Comparison of ENCODE assay signal across 24 mouse cellular contexts in the genomic region with DNA sequence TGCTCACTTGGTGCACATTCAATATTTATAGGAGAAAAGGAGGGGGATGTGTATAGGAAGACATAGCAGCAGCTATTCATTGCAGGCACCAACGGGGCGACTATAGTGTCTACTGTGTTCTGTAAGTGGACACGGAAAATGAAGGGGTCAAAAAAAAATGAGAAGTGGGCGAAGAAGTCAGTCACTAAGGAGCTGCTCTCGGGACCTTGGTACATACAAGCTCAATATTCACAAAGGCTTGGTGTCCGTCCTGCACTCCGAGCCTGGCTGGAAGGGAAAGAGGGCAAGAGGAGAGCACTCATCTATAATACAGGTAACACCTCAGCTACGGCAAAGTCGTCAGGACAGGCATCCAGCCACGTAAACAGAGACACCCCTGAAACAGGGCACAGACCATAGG. TPM values are rescaled to one million over a fixed set of nuclear protein-coding genes. Genes with fewer than 3 reads are reported as not detected.
DNase-seq lines count a peak whose midpoint lies in the region; ATAC-seq lines count a peak whose summit lies in the region.
"Had no signal": no experiment of that assay in that cellular context is flagged by ENCODE, and none has a peak within 500 bp of the region (broad histone marks: within the 10 kb centered on the region; RNA-seq: fewer than 3 reads in every experiment).

No protein-coding gene starts in this region.

- H3K4me1 ChIP-seq in heart, embryonic 10.5 days = peaks cover 62% of the 10 kb centered on the region
- H3K4me1 ChIP-seq in midbrain, embryonic 11.5 days (ENCODE audit: control insufficient read depth, insufficient read depth, low read length) = no peaks in the 10 kb centered on the region
- H3K4me1 ChIP-seq in midbrain, embryonic 16.5 days (ENCODE audit: control insufficient read depth, insufficient read depth, low read length) = peaks cover 3% of the 10 kb centered on the region; the same call in 1 of the 2 replicates

- H3K9me3 ChIP-seq in heart, embryonic 10.5 days = no peaks in the 10 kb centered on the region
- no peaks in the 10 kb centered on the region for H3K9me3 ChIP-seq in midbrain, embryonic 11.5 days (ENCODE audit: control insufficient read depth, low read length)
- H3K9me3 ChIP-seq in midbrain, embryonic 16.5 days (replicated peaks; ENCODE audit: control insufficient read depth, low read length, poor library complexity, severe bottlenecking) = no peaks in the 10 kb centered on the region
- H3K9me3 ChIP-seq: embryonic facial prominence, embryonic 13.5 days; forebrain, embryonic 12.5 days; forebrain, embryonic 15.5 days; hindbrain, embryonic 10.5 days; hindbrain, embryonic 13.5 days; intestine, embryonic 15.5 days had no signal

- WGBS in heart, embryonic 10.5 days = 91% methylated on average over 10 of the region's 10 CpGs
- 91% methylated on average over 10 of the region's 10 CpGs for WGBS in midbrain, embryonic 11.5 days
- 94% methylated on average over 10 of the region's 10 CpGs for WGBS in midbrain, embryonic 16.5 days

- no peaks in the 10 kb centered on the region for H3K27me3 ChIP-seq in heart, embryonic 10.5 days (ENCODE audit: insufficient read depth, poor library complexity, severe bottlenecking)
- no peaks in the 10 kb centered on the region for H3K27me3 ChIP-seq in midbrain, embryonic 11.5 days (ENCODE audit: control insufficient read depth, insufficient read depth, low read length)
- H3K27me3 ChIP-seq in midbrain, embryonic 16.5 days (ENCODE audit: control insufficient read depth, insufficient read depth, low read depth, low read length) = no peaks in the 10 kb centered on the region
- H3K27me3 ChIP-seq: embryonic facial prominence, embryonic 13.5 days; forebrain, embryonic 12.5 days; forebrain, embryonic 15.5 days; hindbrain, embryonic 13.5 days; intestine, embryonic 15.5 days had no signal

- intact Hi-C loops in heart, postnatal 25 days (cut with DNase I) = no loop called here

- no peak overlapping the region for H3K9ac ChIP-seq in midbrain, embryonic 11.5 days (ENCODE audit: low read length)
- H3K9ac ChIP-seq in midbrain, embryonic 16.5 days (ENCODE audit: low read depth, low read length) = no peak overlapping the region
- H3K9ac ChIP-seq: embryonic facial prominence, embryonic 13.5 days; forebrain, embryonic 12.5 days; forebrain, embryonic 15.5 days; hindbrain, embryonic 13.5 days; intestine, embryonic 15.5 days had no signal

- no peak for ATAC-seq in midbrain, embryonic 11.5 days (ENCODE audit: low FRiP score)
- ATAC-seq in midbrain, embryonic 16.5 days = no peak
- ATAC-seq: activated CD4-positive, CD25-positive, alpha-beta regulatory T cell, adult 4 months; forebrain, embryonic 15.5 days; hindbrain, embryonic 16.5 days; intestine, embryonic 15.5 days had no signal

- H3K36me3 ChIP-seq in heart, embryonic 10.5 days = no peaks in the 10 kb centered on the region
- H3K36me3 ChIP-seq in midbrain, embryonic 11.5 days (ENCODE audit: control insufficient read depth, insufficient read depth, low read length) = no peaks in the 10 kb centered on the region
- no peaks in the 10 kb centered on the region for H3K36me3 ChIP-seq in midbrain, embryonic 16.5 days (ENCODE audit: control insufficient read depth, insufficient read depth, low read length)
- H3K36me3 ChIP-seq: embryonic facial prominence, embryonic 13.5 days; forebrain, embryonic 12.5 days; forebrain, embryonic 15.5 days; hindbrain, embryonic 10.5 days; hindbrain, embryonic 13.5 days; intestine, embryonic 15.5 days had no signal

- H3K4me3 ChIP-seq in heart, embryonic 10.5 days = no peak overlapping the region
- H3K4me3 ChIP-seq in midbrain, embryonic 11.5 days (ENCODE audit: low read depth, low read length) = no peak overlapping the region
- H3K4me3 ChIP-seq in midbrain, embryonic 16.5 days (ENCODE audit: low read depth, low read length) = no peak overlapping the region
- H3K4me3 ChIP-seq: embryonic facial prominence, embryonic 13.5 days; erythroblast, embryonic 14.5 days; forebrain, embryonic 12.5 days; forebrain, embryonic 15.5 days; hindbrain, embryonic 10.5 days; hindbrain, embryonic 13.5 days; intestine, embryonic 15.5 days had no signal

- DNase-seq in cerebellum, adult 9-11 months = peak; percentile 12
- no peak for DNase-seq in cerebellum, adult 11 months
- peak; percentile 72 for DNase-seq in heart, embryonic 10.5 days (ENCODE audit: low spot score)
- DNase-seq in heart, postnatal 25 days (ENCODE audit: low spot score) = no peak
- DNase-seq in midbrain, embryonic 11.5 days (ENCODE audit: low spot score, missing footprints) = peak; percentile 28
- DNase-seq: adrenal gland, postnatal 10 days; adrenal gland, postnatal 36 days; cerebellum, adult 11-12 months; cerebellum, adult 8-10 months; cerebellum, postnatal 14 days; gastrocnemius, postnatal 10 days; heart, adult 18-20 months; heart, postnatal 36 days; kidney, adult 11 months had no signal

- no peak overlapping the region for H3K27ac ChIP-seq in heart, embryonic 10.5 days
- H3K27ac ChIP-seq in midbrain, embryonic 11.5 days (ENCODE audit: low read depth, low read length) = no peak overlapping the region
- no peak overlapping the region for H3K27ac ChIP-seq in midbrain, embryonic 16.5 days (ENCODE audit: low read length)
- H3K27ac ChIP-seq: embryonic facial prominence, embryonic 13.5 days; forebrain, embryonic 12.5 days; forebrain, embryonic 15.5 days; hindbrain, embryonic 10.5 days; hindbrain, embryonic 13.5 days; intestine, embryonic 15.5 days had no signal

- no peak overlapping the region for H3K4me2 ChIP-seq in midbrain, embryonic 11.5 days
- no peak overlapping the region for H3K4me2 ChIP-seq in midbrain, embryonic 16.5 days (ENCODE audit: low read length)
- H3K4me2 ChIP-seq: embryonic facial prominence, embryonic 13.5 days; forebrain, embryonic 12.5 days; forebrain, embryonic 15.5 days; hindbrain, embryonic 13.5 days; intestine, embryonic 15.5 days had no signal

RNA-seq across cellular contexts. Expression of a gene that starts 14.8 kb away (rescaled TPM):
- 41.5 and 45.9 TPM in 2 replicates for polyA plus RNA-seq in heart, embryonic 10.5 days (2016; fragmentation: Nextera tagmentation; extraction: Ambion mirVana)
- total RNA-seq in heart, postnatal 25 days (2021) = 10 to 100 TPM; 55.8 to 59.0 TPM
- polyA plus RNA-seq in midbrain, embryonic 11.5 days (2014; fragmentation: Nextera tagmentation; extraction: Ambion mirVana) = 10.1 and 10.4 TPM in 2 replicates
- polyA plus RNA-seq in midbrain, embryonic 16.5 days (2015; fragmentation: Nextera tagmentation; extraction: Ambion mirVana) = 20.2 and 21.5 TPM in 2 replicates

Comparison
In these comparisons a context has a peak if more than half of its experiments do, and no peak if none do; other contexts are left out.
1. DNase-seq: peak in cerebellum, adult 9-11 months (single experiment), heart, embryonic 10.5 days (single experiment) and midbrain, embryonic 11.5 days (single experiment); none in cerebellum, adult 11 months (single experiment) and heart, postnatal 25 days (single experiment).